Mouse (Mus musculus) olfactory bulb, adult 2 months (tissue): Measurements from ENCODE around the gene Ppih.

Source experiments
- CTCF ChIP-seq: fragments of 200-500 bp; IDR thresholded peaks from 2 replicates; pipeline ENCODE4 v1.5.1; 2012; ENCODE audit warnings: low read depth, mild to moderate bottlenecking, low read length, moderate library complexity; ENCODE audit not compliant: insufficient read depth
- POLR2A ChIP-seq: fragments of 200-500 bp; IDR thresholded peaks from 2 replicates; pipeline ENCODE4 v1.6.1; 2012; ENCODE audit warnings: mild to moderate bottlenecking, low read depth, low read length, moderate library complexity; ENCODE audit not compliant: insufficient read depth

DNA sequence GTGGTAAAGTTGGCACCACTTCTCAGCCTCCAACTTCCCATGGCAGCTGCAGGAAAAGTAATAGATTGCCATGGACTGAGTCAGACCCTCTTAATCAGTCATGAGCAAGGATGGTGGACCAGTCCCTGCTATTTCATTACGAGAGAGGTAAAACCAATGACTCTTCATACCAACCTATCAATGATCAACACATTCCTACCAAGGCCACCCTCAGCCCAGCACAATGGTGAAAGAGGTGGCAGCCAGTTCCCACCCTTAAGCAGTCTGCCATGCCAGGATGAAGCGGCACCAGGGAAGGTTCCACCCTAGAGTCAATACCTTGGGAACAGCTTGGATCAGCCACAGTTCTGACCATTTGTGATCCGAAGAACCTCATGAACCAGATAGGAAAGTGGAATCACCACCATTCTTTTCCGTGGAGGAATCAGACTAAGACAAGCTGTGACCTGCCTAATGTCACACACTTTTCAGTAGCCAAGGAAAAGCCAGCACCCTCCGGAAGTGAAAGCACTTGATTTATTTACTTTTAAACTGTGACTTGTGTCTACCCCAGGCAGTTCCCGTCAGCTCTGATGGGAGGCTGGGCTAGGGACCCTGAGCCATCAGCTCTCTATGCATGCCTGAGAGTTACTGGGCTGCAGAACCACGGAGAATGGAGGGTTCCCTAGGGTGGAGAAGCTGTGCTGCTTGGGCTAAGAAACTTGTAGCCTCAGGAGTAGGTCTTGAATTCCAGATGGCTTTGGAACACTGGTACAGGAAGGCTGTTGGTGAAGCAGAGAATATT, 68.1 kb downstream of the Ppih start:
- TF ChIP-seq POLR2A: no peak
- no peak for TF ChIP-seq CTCF
